Mouse (Mus musculus): ENCODE measurements at regions not wholly inside any gene's neighbourhood (a gene's known extent, or its start where the extent isn't known, plus 50 kb on each side); places are given as distances from the start of the nearest gene placed in this dataset.

DNA sequence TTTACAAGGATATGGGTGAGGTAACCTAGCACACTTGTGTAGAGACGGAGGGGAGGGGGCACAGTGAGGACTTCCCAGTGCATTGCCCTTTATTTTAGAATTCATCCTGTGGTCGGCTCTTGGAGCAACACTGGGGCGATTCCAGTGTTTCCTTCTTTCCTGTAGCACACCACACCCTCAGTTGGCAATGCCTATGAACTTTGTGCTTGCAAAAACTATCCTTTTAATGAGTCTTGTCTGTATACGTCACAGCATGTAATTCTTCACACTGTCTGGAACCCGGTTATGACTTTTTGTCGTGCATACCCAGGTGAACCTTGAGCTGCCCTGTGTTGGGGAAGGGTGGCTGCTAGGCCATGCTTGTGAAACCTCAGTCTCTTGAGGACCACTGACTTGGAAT lies 504.1 kb upstream of the Klf4 start:
- no peak for DNase-seq

DNA sequence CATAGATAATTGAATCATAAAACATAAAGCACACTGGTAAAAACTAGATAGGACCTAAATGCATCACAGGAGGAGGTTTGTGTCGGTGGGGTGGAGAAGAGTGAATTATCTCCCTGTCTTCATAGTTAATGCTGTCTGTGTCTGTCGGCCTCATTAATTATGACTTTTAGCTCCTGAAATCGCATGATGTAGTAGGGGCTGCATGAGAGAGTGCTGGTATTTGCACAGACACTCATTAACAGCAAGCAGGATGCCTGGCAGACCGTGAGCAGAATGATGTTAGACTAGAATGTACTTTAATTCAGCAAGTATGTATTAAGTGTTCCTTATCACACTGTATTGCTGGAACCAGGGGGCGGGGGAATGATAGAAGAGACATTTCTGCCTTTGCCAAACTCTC lies 503.3 kb upstream of the Klf4 start:
- DNase-seq, result no peak

DNA sequence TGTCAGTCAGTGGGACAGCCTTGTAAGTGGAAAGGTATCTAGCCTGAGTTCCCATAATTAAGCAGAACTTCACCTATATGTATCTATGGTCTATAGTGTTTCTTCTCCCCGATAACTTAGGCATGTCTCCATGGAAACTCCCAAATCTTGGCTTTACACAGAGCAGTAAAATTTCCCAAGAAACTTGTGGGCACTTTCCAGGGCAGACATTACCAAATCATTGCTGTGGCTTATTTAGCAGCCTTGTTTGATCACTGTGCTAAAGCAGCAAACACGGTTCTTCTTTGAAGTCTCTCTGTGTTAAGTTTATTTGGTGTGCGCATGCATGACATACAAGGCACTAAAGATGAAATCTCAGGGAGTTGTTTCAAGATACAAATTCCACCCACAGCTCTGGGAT lies 496.2 kb upstream of the Klf4 start:
- DNase-seq, result no peak

DNA sequence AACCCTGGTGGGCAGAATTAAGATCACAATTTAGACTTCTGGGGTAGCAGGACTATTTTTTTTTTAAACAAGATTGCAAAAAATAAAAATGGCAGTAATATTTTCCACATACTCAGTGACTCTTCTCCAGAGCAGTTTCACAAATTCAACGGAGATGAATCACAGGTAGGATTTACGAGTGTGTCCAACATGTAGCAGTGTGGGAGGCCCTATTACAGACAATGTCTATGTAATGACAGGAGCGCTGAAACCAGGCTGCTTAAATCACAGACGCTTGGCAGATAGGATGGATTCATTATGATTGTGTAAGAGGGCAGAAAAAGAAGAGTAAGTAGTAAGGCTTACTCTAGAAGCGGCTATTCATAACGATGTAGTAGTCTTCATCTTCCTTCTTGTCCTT lies 495.0 kb upstream of the Klf4 start:
- DNase-seq, result no peak

DNA sequence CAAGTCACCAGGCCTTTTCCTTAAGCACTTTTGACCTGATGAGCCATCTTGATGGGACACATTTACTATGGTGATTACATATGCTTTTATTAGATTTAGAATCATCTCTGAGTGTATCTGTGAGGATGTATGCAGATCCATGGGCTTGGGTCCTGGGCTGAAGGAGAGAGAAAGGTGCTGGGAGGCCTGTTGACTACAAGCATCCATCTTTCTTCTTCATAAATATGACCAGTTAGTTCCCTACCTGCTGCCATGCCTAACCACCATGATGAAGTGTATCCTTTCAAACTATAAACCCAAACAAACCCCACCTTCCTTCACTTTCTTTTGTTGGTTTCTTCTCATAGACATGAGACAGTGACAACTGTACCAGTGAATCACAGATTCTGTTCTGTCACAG lies 492.2 kb upstream of the Klf4 start:
- no peak for DNase-seq

DNA sequence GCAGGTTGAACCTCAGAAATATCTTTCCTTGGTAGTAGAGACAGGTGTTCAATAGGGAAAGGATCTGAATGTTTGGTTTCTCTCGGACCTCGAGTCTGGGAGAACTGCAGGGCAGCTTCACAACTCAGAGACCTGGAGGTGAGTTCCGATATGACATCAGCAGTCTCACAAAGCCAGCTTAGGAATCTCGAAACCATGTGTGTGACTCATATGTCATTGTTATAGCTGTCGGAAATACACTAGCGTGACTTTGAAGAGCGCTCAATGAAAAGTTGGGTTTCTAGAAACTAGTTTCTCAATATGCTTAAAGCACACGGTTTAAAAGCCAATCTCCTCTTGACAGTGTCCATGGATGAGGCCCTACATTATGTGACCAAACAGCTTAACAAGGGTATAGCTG lies 485.9 kb upstream of the Klf4 start:
- no peak for DNase-seq

DNA sequence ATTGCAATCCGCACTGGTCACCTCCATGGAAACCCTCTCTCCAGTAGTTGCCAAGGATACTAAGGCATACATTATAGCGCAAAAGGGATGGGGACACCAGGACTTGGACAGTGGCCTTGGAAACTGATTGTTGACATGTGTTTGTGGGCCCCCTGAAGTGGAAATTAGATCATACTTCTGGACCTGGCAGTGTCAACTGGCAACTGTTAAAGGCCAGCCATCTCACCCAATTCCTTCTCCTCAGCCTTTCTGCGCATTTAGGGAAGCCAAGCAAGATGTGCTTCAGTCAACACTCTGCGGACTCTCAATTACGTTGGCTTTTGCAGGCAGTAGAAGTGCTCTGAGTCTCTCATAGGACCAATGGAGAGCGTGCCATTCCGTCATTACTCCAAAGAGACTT lies 483.2 kb upstream of the Klf4 start:
- peak; percentile 73 to 78 for DNase-seq

DNA sequence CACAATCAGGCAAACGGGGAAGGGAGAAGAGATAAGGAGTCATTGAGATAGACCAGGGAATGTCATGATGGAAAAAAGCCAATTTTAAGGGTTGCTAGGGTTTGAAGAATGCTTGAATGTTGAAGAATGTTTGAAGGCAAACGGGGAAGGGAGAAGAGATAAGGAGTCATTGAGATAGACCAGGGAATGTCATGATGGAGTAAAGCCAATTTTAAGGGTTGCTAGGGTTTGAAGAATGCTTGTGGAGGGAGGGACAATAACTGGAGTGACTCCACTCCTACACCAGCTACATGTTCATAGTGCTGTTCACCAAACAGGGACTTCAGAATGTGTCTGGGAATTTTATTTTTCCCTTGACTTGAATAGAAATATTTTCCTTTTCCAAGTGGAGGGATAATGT lies 476.0 kb upstream of the Klf4 start:
- DNase-seq, result no peak

DNA sequence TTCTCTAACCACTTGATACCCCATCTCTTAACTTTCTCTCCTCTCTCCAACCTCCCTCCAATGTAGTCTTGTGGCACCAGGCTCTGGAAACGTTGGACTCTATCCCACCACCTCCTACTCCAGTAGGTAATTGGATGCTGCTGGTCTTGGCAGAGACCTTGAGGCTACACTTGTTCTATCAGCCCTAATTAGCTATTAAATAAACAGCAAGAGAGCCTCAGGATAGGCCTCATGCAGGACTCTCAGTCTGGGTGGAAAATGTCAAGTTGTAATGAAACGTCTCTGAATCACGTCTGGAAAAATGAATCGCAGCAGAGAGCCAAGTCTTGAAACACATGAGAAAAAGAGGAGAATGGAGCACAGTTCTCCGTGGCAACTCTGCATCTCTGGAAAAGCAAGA lies 472.0 kb upstream of the Klf4 start:
- DNase-seq, result peak; percentile 16 to 28

DNA sequence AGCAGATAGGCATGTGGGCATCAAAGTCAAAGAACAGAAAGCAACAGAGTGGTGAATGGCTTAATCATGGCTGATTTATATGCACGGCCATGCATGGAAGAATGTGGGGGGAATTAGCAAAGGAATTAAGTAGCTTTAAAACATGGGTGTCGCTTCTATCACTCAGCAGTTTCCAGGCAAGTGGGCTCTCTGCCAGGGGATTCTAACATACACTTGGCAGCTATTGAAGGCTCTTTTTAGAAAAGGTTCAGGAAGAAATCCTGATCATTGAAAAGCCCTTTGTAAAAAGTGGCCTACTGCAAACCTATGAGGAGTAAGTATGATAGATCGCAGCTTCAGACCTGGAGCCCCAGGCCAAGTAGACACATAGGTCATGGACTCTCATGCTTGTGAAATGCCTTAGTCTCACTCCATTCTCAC lies 469.1 kb upstream of the Klf4 start:
- peak; percentile 22 to 32 for DNase-seq

DNA sequence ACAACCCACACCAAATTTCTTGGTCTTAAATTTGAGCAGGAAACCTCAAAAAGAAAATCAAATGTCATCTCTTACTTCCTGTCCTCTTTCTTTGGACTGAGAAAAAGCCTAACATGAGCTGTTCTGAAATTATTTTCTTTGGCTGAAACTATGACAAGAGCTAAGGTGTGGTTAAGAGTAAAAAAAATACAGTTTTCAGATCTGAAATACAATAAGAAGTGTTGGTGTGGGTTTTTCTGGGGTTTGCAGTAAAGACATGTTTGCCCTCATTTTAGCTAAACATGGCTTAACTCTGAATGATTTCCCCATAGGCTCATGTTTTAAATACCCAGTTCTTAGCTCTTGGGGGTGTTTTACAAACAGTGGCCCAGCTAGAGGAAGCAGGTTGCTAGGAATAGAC lies 451.8 kb upstream of the Klf4 start:
- DNase-seq, result no peak

DNA sequence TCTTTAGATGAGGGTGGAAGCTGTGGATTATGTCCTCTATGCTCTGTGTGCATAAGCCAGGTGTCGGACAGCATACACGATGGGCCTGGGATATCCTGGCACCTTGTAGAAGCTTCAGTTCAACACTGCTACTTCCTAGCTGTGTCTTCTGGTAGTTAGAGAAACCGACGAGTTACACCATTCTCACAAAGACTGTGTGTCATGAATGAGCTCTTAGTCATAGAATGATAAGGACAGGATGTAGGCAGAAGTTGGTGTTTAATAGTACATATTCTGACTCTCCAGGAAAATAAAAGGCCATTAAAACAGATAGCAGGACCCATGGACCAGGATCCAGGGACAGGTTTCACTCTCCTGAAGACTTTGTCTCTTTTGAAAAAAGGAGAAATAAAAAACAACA lies 446.3 kb upstream of the Klf4 start:
- no peak for DNase-seq

DNA sequence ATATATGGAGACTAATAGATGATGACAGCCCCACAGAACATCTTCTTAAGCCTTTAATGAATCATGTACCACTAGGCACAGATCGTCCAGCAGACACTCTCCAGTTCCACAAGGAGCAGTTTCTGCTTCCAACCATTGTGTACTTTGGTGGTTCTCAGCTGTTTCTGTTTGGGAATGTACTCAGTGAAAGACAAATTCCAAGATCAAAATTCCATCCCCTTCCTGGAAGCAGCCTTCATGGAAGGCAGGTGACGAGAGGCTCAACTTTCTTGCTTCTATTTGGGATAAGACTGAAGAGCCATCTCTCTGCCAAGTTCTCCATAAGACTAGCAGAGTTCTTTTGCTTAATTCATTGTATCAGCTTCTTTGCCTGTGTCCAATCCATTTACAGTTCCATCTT lies 444.0 kb upstream of the Klf4 start:
- no peak for DNase-seq

DNA sequence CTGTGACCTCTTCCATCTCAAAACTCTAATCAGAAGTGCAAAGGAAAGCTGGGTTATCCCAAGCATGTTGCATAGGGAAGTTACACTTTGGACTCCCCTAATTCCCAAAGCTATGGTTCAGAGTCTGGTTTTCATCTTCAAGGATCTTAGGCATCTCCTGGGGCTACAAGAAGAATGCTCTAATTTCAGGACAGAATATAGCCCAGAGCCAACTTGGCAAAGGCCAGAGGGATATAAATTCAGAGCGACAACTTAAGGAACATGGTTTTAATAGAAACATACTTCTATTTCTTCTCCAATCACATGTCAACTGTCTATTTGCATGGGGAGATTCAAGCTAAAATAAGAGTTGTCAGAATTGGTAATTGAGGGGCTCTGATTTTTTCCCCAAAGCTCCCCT lies 441.4 kb upstream of the Klf4 start:
- DNase-seq, result no peak

DNA sequence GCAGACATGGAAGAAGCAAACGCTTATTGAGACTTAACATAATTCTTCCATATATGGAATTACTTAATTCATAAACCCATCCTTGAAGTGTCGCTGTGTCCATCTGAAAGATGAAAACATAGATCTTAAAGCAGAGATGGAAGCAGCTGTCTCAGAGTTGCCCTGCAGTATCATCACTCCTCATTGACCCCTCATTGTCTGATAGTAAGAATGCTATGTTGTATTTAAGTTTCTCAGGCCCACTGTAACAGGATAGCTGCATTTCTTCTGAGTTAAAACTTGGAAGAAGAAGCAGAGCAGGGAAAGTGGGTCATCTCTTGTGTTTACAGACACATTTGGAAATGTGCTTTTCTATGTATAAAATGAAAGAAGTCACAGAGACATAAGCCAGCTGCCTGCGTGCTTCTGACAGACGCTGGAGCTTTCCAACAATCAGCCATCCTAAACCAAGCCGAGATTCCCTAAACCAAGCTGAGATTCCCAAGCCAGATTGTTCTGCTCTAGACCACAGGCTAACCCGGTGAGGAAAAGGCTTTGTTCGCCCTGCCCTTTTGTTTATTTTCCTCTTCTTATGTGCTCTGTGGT lies 440.1 kb upstream of the Klf4 start:
- no peak for DNase-seq

DNA sequence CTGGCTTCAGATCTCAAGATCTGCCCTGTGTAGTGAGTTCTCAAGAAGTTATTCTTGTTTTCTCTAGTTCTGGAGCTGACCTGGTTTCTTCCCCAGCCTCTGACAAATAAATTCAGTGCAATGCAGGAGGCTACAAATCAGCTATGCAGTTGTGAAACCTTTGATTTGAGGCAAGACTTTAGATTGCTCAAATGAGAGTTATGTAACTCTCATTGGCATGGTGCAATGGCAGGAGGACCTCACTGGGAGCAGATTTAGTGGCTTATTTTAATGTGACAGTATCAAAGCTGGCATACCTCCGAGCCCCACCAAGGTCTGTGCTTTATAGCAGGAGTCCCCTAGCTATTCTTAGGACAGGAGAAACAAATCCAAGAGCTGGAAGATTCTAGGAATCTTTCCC lies 427.8 kb upstream of the Klf4 start:
- DNase-seq, result no peak

DNA sequence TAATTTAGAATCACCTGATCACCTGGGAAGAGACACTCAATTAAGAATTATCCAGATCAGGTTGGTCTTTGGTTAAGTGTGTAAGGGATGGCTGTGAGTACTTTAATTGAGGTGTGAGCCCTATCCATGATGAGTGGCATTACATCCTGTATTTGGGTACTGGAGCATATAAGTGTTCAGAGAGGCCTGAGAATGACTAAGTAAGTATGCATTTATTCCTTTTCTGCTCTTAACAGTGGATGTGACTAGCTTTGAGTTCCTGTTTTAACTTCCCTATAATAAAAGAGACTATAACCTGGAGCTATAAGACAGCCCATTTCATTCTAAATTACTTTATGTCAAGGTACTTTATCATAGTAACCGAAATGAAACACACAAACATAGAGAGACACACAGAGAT lies 421.4 kb upstream of the Klf4 start:
- DNase-seq, result no peak

DNA sequence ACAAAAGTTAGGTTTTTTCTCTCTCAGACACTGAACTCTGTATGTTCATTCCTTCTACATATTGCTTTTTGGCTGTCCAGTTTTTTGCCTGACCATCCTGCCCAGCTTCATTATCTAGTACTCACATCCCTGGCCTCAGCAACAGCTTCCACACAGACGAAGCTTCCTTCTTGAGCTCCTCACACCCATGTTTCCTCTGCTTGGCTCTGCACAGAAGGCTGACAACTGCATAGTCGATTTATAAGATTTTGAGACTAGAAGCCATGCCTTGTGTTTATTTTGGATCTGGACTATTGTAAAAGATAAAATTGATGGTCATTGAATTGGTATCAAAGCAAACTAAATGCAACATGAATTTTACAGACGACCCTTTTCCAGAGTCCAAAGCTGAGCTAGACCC lies 420.0 kb upstream of the Klf4 start:
- DNase-seq, result no peak

DNA sequence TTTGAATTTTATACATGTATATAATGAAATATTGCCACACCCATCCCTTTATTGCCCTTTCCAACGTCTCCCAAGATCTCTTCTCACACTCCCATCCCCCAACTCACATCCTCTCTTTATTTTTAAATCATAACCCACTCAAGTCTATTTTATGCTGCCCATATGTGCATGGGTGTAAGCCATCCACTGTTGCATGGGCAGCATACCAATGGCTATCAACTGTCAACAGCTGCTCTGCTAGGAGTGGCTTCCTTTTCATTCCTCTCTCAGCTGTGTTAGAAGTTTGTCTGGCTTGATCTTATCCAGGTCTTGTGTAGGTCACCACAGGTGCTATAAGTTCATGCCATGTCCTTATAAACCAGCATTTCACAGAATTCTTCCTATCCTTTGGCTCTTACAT lies 409.2 kb upstream of the Klf4 start:
- no peak for DNase-seq

DNA sequence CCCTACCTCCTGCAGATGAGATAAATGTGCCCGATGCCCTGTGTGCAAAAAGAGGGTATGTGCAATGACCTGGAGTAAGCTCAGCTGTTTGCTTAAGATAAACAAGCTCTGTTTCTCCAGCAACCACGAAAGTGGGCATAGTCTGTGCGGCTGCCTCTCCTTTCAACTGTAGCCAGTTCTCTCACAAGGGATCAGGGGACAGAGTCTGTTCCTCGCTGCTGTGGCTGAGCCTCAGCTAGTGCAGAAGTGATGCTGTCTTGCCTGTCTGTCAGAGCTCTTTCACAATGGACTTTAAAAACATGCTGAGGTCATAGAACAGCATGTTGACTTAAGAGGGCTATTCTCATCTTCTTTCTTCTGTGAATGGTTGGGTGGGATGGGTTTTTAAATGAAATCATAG lies 406.1 kb upstream of the Klf4 start:
- no peak for DNase-seq

DNA sequence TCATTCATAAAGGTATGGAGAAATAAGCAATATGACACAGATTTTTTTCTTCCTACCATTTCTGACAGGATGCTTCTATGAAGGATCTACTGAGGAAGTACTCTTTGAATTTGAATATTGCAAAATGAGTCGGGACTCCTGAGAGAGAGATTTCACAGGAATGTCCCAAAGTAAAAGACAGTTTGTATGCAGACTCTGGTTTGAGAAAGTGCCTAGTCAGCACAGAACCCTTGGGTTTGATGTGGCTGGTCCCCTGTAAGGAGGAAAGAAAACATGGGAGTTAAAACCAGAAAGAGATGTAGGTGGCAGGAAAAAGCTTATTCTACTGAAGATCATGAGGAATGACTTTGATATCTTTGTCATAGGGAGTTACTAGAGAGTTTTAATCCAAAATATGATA lies 405.6 kb upstream of the Klf4 start:
- DNase-seq, result no peak

DNA sequence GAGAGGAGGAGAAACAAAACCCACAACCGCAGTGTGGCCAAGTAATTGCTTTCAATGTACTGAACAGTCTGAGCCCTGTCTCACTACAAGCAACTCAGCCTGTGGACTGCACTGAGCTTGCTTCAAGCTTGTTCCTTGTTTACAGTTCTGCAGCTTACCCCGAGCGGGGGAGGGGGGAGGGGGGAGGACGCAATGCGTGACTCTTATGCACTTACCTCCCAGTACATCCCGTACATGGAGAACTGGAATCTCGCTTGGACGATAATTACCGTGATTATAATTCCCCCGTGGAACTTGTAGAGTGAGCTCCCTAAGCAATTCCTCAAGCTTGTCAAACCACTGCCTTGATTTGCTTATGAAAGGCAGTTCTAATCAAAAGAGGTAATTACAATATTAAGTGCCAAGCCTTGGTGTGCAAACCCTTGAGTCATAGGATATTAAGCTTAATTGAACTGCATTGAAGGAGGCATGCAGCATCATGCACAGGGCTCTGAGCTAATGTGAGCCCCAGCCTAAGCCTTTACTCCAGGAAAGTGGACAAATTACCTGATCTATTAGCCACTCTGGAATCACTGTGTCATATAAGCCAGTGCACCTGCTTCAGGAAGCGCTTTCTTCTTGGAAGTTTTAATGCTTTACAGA lies 397.0 kb upstream of the Klf4 start:
- DNase-seq, result peak; percentile 38 to 52

DNA sequence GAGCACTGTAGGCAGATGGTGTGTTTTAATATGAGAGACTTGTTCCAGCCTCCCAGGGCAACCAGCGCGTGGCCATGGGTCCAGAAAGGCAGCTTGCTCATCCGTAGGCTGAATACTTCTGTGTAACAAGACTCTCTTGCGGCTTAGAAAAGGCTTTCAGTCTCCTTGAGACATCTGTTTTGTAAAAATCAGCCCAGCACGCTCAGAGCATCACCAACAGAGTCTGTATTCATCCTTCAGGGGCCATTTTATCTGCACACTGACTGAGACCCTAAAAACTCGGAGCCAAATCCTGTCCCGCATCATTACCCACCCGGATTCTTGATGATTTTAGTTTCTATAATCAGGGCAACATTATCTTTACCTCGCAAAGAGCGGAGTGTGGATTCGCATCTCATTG lies 396.4 kb upstream of the Klf4 start:
- DNase-seq, result peak in 1 of 2 experiments; percentile 24

DNA sequence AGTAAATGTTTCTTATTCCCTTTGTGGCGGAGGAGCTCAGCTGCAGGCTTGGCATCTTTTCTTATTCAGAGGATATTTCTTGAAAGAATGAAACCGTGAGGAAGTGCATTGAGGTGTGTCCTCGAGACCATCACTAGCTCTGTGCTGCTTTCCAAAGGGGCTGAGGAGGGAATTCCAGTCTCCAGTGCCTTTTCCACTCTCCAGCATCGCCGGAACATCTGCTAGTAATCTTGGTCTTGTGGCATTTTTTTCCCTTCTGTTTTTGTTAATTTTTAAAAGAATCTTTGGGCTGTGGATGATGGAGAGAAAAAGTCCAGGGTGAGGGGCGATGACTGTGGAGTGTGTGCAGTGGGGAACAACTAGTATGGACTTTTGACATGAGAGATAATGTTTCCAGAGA lies 395.9 kb upstream of the Klf4 start:
- no peak for DNase-seq

DNA sequence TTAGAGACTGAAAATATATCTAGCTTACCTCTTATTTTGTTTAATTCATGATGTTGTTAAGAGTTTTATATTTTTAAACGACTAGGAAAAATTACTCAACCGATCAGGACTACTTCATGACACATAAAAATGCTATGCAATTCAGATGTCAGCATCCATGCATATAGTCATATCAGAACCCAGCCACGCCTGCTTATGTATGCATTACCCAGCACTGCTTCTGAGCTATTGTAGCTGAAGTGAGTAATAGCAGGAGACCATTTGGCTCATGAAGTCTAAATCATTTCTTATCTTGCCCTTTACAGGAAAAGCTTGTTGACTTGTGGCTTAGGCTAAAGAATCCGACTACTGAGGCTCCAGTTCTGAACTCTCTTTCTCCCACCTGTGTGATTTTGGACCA lies 395.1 kb upstream of the Klf4 start:
- no peak for DNase-seq

Data from cerebellum, postnatal 10 days (tissue).